Mouse (Mus musculus): Measurements from ENCODE around the gene Gm6525. TPM values are rescaled to one million over a fixed set of nuclear protein-coding genes. Genes with fewer than 3 reads are reported as not detected.

The Gm6525 gene
- polyA plus RNA-seq, 1 experiment from 2014 or later, result 1.6 TPM

- Histone ChIP-seq H3K9ac (no peak overlapping the region), H3K4me1 (peaks cover 14% of the 10 kb centered on the region; the same call in 1 of the 2 replicates), H3K9me3 (no peaks in the 10 kb centered on the region), H3K4me3 (peak overlapping the region; percentile 64), H3K27ac (no peak overlapping the region), H3K36me3 (no peaks in the 10 kb centered on the region), H3K27me3 (no peaks in the 10 kb centered on the region), H3K4me2 (peak overlapping the region; percentile 97)
- ATAC-seq (ENCODE audit: insufficient number of reproducible peaks, low FRiP score, low TSS enrichment, low read depth), result no peak
- WGBS, result 6% methylated on average over 12 of the region's 12 CpGs
Observed at GRCm38 (mm10) chr3:84154721-84155141, 19.2 kb upstream of the Gm6525 start.

- H3K4me2 ChIP-seq, result peak overlapping the region; percentile 97
- peak overlapping the region; percentile 80 for H3K27ac ChIP-seq
- no peaks in the 10 kb centered on the region for H3K9me3 ChIP-seq
- ATAC-seq (ENCODE audit: insufficient number of reproducible peaks, low FRiP score, low TSS enrichment, low read depth), result peak; percentile 68
- no peaks in the 10 kb centered on the region for H3K36me3 ChIP-seq
- WGBS, result 0% methylated on average over 27 of the region's 27 CpGs
- peak overlapping the region; percentile 63 for H3K9ac ChIP-seq
- H3K4me3 ChIP-seq, result peak overlapping the region; percentile 64
- H3K4me1 ChIP-seq, result peaks cover 14% of the 10 kb centered on the region; the same call in 1 of the 2 replicates
- H3K27me3 ChIP-seq, result no peaks in the 10 kb centered on the region
Observed at GRCm38 (mm10) chr3:84155146-84155545, 18.8 kb upstream of the Gm6525 start.

DNA sequence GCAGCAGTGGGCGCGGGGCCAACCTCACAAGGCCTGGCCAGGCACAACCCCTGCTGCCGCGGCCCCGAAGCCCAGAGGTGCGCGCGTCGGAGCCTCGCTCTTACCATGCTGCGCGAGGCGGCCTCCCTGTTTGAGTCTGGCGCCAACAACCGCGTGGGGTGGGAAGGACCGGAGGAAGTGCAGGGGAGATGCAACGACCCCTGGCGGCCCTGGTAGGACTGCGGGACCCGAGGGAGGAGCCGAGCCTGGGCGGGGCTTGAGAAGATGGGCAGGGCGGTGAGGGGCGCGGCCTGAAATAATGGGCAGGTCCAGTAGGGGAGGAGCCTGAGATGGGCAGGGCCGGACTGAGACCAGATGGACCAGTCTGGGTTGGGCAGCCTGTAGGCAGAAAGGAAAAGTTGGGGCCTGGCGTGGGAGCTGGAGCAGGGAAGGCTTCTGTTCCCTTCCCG is 18.3 kb upstream of the Gm6525 start, which contains the start of gene Mnd1:
Mnd1 (minus strand) TSS at position 229 of the 449 bp plus-strand sequence.
- 0% methylated on average over 29 of the region's 29 CpGs for WGBS
- Histone ChIP-seq H3K4me2 (peak within 1 kb of the TSS; percentile 97), H3K9me3 (no peaks in the 10 kb centered on the region), H3K4me1 (peaks cover 14% of the 10 kb centered on the region; the same call in 1 of the 2 replicates), H3K36me3 (no peaks in the 10 kb centered on the region), H3K27me3 (no peaks in the 10 kb centered on the region), H3K4me3 (peak within 1 kb of the TSS; percentile 64), H3K27ac (peak within 1 kb of the TSS; percentile 80), H3K9ac (peak within 1 kb of the TSS; percentile 63)
- ATAC-seq (ENCODE audit: insufficient number of reproducible peaks, low FRiP score, low TSS enrichment, low read depth), result peak; percentile 98

DNA sequence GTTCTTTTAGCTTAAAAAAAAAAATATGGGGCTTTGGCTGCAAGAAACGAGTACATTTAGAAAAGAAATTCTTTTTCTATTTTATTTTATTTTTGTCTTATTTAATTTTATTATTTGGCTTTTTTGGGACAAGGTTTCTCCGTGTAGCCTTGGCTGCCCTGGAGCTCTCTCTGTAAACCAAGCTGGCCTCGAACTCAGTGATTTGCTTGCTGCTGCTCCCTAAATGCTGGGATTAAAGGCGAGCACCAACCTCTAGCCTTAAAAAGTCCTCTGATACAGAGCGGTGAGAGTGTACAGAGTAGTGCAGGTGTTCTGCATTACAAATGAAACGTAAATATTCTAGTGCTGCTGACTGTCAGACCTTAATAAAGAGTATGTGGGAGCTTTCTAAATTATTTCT is 17.8 kb upstream of the Gm6525 start:
- Histone ChIP-seq H3K27me3 (no peaks in the 10 kb centered on the region), H3K9me3 (no peaks in the 10 kb centered on the region), H3K9ac (no peak overlapping the region), H3K36me3 (no peaks in the 10 kb centered on the region), H3K4me1 (peaks cover 14% of the 10 kb centered on the region; the same call in 1 of the 2 replicates), H3K27ac (peak overlapping the region; percentile 54; the same call in 1 of the 2 replicates), H3K4me2 (peak overlapping the region; percentile 97), H3K4me3 (peak overlapping the region; percentile 64)
- 27% methylated on average over 6 of the region's 6 CpGs for WGBS
- ATAC-seq (ENCODE audit: insufficient number of reproducible peaks, low FRiP score, low TSS enrichment, low read depth), result no peak

GRCm38 (mm10) chr3:84157011-84157410 is 16.9 kb upstream of the Gm6525 start:
- Histone ChIP-seq H3K9ac (no peak overlapping the region), H3K9me3 (no peaks in the 10 kb centered on the region), H3K4me2 (no peak overlapping the region), H3K27ac (no peak overlapping the region), H3K27me3 (no peaks in the 10 kb centered on the region), H3K4me3 (no peak overlapping the region), H3K4me1 (peaks cover 14% of the 10 kb centered on the region; the same call in 1 of the 2 replicates), H3K36me3 (no peaks in the 10 kb centered on the region)
- 24% methylated on average over 4 of the region's 4 CpGs for WGBS
- no peak for ATAC-seq (ENCODE audit: insufficient number of reproducible peaks, low FRiP score, low TSS enrichment, low read depth)

GRCm38 (mm10) chr3:84157559-84158350 is 16.1 kb upstream of the Gm6525 start:
- Histone ChIP-seq H3K27me3 (no peaks in the 10 kb centered on the region), H3K9ac (no peak overlapping the region), H3K4me1 (peaks cover 12% of the 10 kb centered on the region; the same call in 1 of the 2 replicates), H3K27ac (no peak overlapping the region), H3K9me3 (no peaks in the 10 kb centered on the region), H3K36me3 (no peaks in the 10 kb centered on the region), H3K4me2 (no peak overlapping the region), H3K4me3 (no peak overlapping the region)
- no peak for ATAC-seq (ENCODE audit: insufficient number of reproducible peaks, low FRiP score, low TSS enrichment, low read depth)
- WGBS, result 80% methylated on average over 4 of the region's 4 CpGs

GRCm38 (mm10) chr3:84165391-84165790 is 8.5 kb upstream of the Gm6525 start:
- H3K36me3 ChIP-seq, result peaks cover 19% of the 10 kb centered on the region; the same call in 1 of the 2 replicates
- H3K9me3 ChIP-seq, result no peaks in the 10 kb centered on the region
- no peak overlapping the region for H3K9ac ChIP-seq
- 98% methylated on average over 3 of the region's 3 CpGs for WGBS
- H3K4me2 ChIP-seq, result no peak overlapping the region
- H3K27ac ChIP-seq, result no peak overlapping the region
- no peak for ATAC-seq (ENCODE audit: insufficient number of reproducible peaks, low FRiP score, low TSS enrichment, low read depth)
- no peak overlapping the region for H3K4me3 ChIP-seq
- no peaks in the 10 kb centered on the region for H3K27me3 ChIP-seq
- H3K4me1 ChIP-seq, result no peaks in the 10 kb centered on the region

DNA sequence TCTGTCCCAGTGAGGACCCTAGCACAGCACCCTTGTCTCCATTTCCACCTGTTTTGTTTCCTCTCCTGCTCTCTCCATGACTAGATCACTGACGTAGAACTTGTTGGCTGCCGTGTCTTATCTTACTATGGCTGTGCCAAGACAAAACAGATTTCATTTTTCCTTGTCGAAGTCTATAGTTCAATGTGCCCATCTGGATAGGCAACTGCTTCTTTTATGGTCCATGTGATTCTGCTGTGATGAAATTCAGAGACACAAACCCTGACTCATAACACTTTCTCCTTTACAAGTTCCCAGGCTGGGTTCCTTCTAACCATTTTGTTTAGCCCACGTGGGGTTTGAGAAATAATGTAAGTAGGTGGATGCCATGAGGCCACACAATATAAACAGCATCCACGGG is 7.8 kb upstream of the Gm6525 start:
- no peak for ATAC-seq (ENCODE audit: insufficient number of reproducible peaks, low FRiP score, low TSS enrichment, low read depth)
- H3K4me1 ChIP-seq, result no peaks in the 10 kb centered on the region
- no peaks in the 10 kb centered on the region for H3K27me3 ChIP-seq
- 91% methylated on average over 5 of the region's 5 CpGs for WGBS
- peaks cover 19% of the 10 kb centered on the region; the same call in 1 of the 2 replicates for H3K36me3 ChIP-seq
- H3K4me3 ChIP-seq, result no peak overlapping the region
- H3K4me2 ChIP-seq, result no peak overlapping the region
- no peaks in the 10 kb centered on the region for H3K9me3 ChIP-seq
- no peak overlapping the region for H3K9ac ChIP-seq
- no peak overlapping the region for H3K27ac ChIP-seq

- H3K4me1 ChIP-seq, result no peaks in the 10 kb centered on the region
- H3K27ac ChIP-seq, result no peak overlapping the region
- H3K27me3 ChIP-seq, result no peaks in the 10 kb centered on the region
- 91% methylated on average over 6 of the region's 6 CpGs for WGBS
- H3K9me3 ChIP-seq, result no peaks in the 10 kb centered on the region
- no peak overlapping the region for H3K4me2 ChIP-seq
- peaks cover 17% of the 10 kb centered on the region; the same call in 1 of the 2 replicates for H3K36me3 ChIP-seq
- H3K4me3 ChIP-seq, result no peak overlapping the region
- no peak for ATAC-seq (ENCODE audit: insufficient number of reproducible peaks, low FRiP score, low TSS enrichment, low read depth)
- H3K9ac ChIP-seq, result no peak overlapping the region
Observed at GRCm38 (mm10) chr3:84168943-84169342, 5.0 kb upstream of the Gm6525 start.

DNA sequence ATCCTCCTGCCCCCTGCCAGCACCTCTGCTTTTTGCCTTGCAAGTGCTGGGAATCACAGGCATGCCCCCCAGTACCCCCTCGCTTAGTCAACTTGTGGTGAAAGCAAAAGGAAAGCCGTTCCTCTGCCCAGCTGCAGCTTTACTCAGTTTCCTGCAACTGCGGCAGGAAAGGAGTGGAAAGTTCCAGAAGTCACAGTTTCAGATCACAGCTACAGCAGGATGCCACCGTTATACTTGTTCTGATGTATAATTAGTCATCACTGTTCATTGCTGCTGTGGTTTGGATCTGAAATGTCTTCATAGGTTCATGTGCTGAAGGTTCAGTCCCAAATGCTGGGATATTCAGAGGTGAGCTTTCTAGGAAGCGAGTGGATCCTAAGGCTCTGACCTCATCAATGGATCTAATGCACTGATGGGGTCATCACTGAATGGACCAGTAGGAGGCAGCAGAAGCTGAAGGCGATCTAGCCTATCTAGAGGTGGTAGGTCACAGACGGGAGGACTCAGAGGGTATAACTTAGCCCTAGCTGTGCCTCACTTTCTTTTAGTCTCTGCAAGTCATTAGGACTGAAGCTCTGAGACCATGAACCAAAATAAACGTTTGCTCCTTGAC is 4.4 kb upstream of the Gm6525 start:
- no peak overlapping the region for H3K4me2 ChIP-seq
- no peak overlapping the region for H3K27ac ChIP-seq
- H3K4me1 ChIP-seq, result no peaks in the 10 kb centered on the region
- ATAC-seq (ENCODE audit: insufficient number of reproducible peaks, low FRiP score, low TSS enrichment, low read depth), result no peak
- 0 out of 2 replicates have a peak, but pooled peaks cover 15% of the 10 kb centered on the region for H3K36me3 ChIP-seq
- no peak overlapping the region for H3K4me3 ChIP-seq
- 72% methylated on average over 8 of the region's 8 CpGs for WGBS
- no peaks in the 10 kb centered on the region for H3K9me3 ChIP-seq
- no peak overlapping the region for H3K9ac ChIP-seq
- H3K27me3 ChIP-seq, result no peaks in the 10 kb centered on the region

GRCm38 (mm10) chr3:84172406-84172805 is 1.5 kb upstream of the Gm6525 start:
- WGBS, result 43% methylated on average over 11 of the region's 11 CpGs
- no peak overlapping the region for H3K4me2 ChIP-seq
- H3K36me3 ChIP-seq, result peaks cover 9% of the 10 kb centered on the region; the same call in 1 of the 2 replicates

More at GRCm38 (mm10) chr3:84172406-84172805, 1.5 kb upstream of the Gm6525 start:
- no peak overlapping the region for H3K4me3 ChIP-seq
- H3K9me3 ChIP-seq, result no peaks in the 10 kb centered on the region
- H3K9ac ChIP-seq, result no peak overlapping the region
- H3K27ac ChIP-seq, result no peak overlapping the region
- no peaks in the 10 kb centered on the region for H3K27me3 ChIP-seq
- ATAC-seq (ENCODE audit: insufficient number of reproducible peaks, low FRiP score, low TSS enrichment, low read depth), result no peak
- no peaks in the 10 kb centered on the region for H3K4me1 ChIP-seq

Data from limb, embryonic 15.5 days (tissue).